Mouse (Mus musculus) MEL (cell line): ENCODE data around the gene Asic5. TPM values are rescaled to one million over a fixed set of nuclear protein-coding genes. Genes with fewer than 3 reads are reported as not detected.

Experiments used
- DNase-seq: peaks from one replicate; pipeline ENCODE4 v3.0.0; 2011; ENCODE audit warnings: low read depth, low spot score
- H3K27ac ChIP-seq: 2 replicates; pipeline ENCODE4 v1.5.1; 2012; ENCODE audit warnings: low read depth, mild to moderate bottlenecking, control low read depth, low read length, moderate library complexity; ENCODE audit not compliant: control insufficient read depth
- H3K27me3 ChIP-seq, 2 experiments: fragments of 150-350 bp in 1 of 2; sonication (generic) in 1 of 2; 2 replicates each; pipeline ENCODE4 v1.6.1; 2012; ENCODE audit warnings: low read length in 2 of 2, mild to moderate bottlenecking in 2 of 2, improper control_type of control experiment in 1 of 2, moderate library complexity in 1 of 2; ENCODE audit not compliant: insufficient read depth in 2 of 2, control insufficient read depth in 1 of 2
- H3K36me3 ChIP-seq, 2 experiments: 2 replicates each; pipeline ENCODE4 v1.6.1; 2012 to 2014; ENCODE audit warnings: low read length in 2 of 2, improper control_type of control experiment in 1 of 2, inconsistent platforms in 1 of 2, mild to moderate bottlenecking in 1 of 2; ENCODE audit not compliant: insufficient read depth in 2 of 2, control insufficient read depth in 1 of 2
- H3K4me1 ChIP-seq, 2 experiments: fragments of 150-350 bp in 1 of 2; sonication (generic) in 1 of 2; 2 replicates each; pipeline ENCODE4 v1.6.1; 2012; ENCODE audit warnings: low read length in 2 of 2, improper control_type of control experiment in 1 of 2, mild to moderate bottlenecking in 1 of 2; ENCODE audit not compliant: insufficient read depth in 2 of 2, control insufficient read depth in 1 of 2
- H3K4me3 ChIP-seq, 2 experiments: fragments of 150-350 bp in 1 of 2; sonication (generic) in 1 of 2; 2 replicates each; pipeline ENCODE4 v1.5.1; 2012; ENCODE audit warnings: low read depth in 2 of 2, low read length in 2 of 2, mild to moderate bottlenecking in 2 of 2, moderate library complexity in 2 of 2, control low read depth in 1 of 2, improper control_type of control experiment in 1 of 2; ENCODE audit not compliant: control insufficient read depth in 1 of 2, insufficient read depth in 1 of 2
- H3K79me2 ChIP-seq: 2 replicates; pipeline ENCODE4 v1.6.1; 2012; ENCODE audit warnings: mild to moderate bottlenecking, low read length, moderate library complexity; ENCODE audit not compliant: control insufficient read depth, poor library complexity, insufficient read depth
- H3K9ac ChIP-seq: 2 replicates; pipeline ENCODE4 v1.6.1; 2012; ENCODE audit warnings: low read depth, mild to moderate bottlenecking, control low read depth, low read length, moderate library complexity; ENCODE audit not compliant: control insufficient read depth, poor library complexity, severe bottlenecking
- H3K9me3 ChIP-seq: fragments of 150-350 bp; sonication (generic); replicated peaks from 2 replicates; pipeline ENCODE4 v1.6.1; 2012; ENCODE audit warnings: mild to moderate bottlenecking, low read length, improper control_type of control experiment, moderate library complexity; ENCODE audit not compliant: insufficient read depth
- CHD1 ChIP-seq: IDR thresholded peaks from 2 replicates; pipeline ENCODE4 v1.6.1; 2012; ENCODE audit warnings: low read depth, mild to moderate bottlenecking, inconsistent platforms, low read length, improper control_type of control experiment
- CHD2 ChIP-seq: IDR thresholded peaks from 2 replicates; pipeline ENCODE4 v1.6.1; 2011; ENCODE audit warnings: low read length, improper control_type of control experiment
- CTCF ChIP-seq, 3 experiments: IDR thresholded peaks in 2 of 3; conservative IDR thresholded peaks in 1 of 3; 2 replicates each; pipeline ENCODE4 v1.5.1; 2011 to 2012; ENCODE audit warnings: low read length in 3 of 3, low read depth in 2 of 3, mild to moderate bottlenecking in 2 of 3, improper control_type of control experiment in 1 of 3, inconsistent platforms in 1 of 3, mixed read lengths in 1 of 3, moderate library complexity in 1 of 3; ENCODE audit not compliant: control insufficient read depth in 1 of 3, insufficient read depth in 1 of 3, poor library complexity in 1 of 3, severe bottlenecking in 1 of 3
- E2F4 ChIP-seq: IDR thresholded peaks from 2 replicates; pipeline ENCODE4 v1.6.1; 2011; ENCODE audit warnings: low read depth, low read length, improper control_type of control experiment, borderline replicate concordance
- ELF1 ChIP-seq: IDR thresholded peaks from 2 replicates; pipeline ENCODE4 v1.6.1; 2014; ENCODE audit warnings: low read depth, mild to moderate bottlenecking, inconsistent platforms, low read length, improper control_type of control experiment, moderate library complexity
- EP300 ChIP-seq, 2 experiments: IDR thresholded peaks; 2 replicates each; pipeline ENCODE4 v1.6.1; 2011; ENCODE audit warnings: improper control_type of control experiment in 2 of 2, low read length in 2 of 2, low read depth in 1 of 2, mild to moderate bottlenecking in 1 of 2
- MAZ ChIP-seq: IDR thresholded peaks from 2 replicates; pipeline ENCODE4 v1.6.1; 2012; ENCODE audit warnings: low read depth, mild to moderate bottlenecking, inconsistent platforms, low read length, improper control_type of control experiment
- MYB ChIP-seq: IDR thresholded peaks from 2 replicates; pipeline ENCODE4 v1.6.1; 2011; ENCODE audit warnings: mild to moderate bottlenecking, low read depth, low read length, improper control_type of control experiment
- MYC ChIP-seq: IDR thresholded peaks from 2 replicates; pipeline ENCODE4 v1.6.1; 2011; ENCODE audit warnings: low read depth, mild to moderate bottlenecking, low read length, improper control_type of control experiment, moderate library complexity
- POLR2A ChIP-seq, 2 experiments: IDR thresholded peaks; 2 replicates each; pipeline ENCODE4 v1.6.1; 2011 to 2012; ENCODE audit warnings: low read length in 2 of 2, mild to moderate bottlenecking in 2 of 2, control low read depth in 1 of 2, improper control_type of control experiment in 1 of 2, low read depth in 1 of 2, moderate library complexity in 1 of 2; ENCODE audit not compliant: control insufficient read depth in 1 of 2, insufficient read depth in 1 of 2, poor library complexity in 1 of 2
- POLR2AphosphoS2 ChIP-seq: IDR thresholded peaks from 2 replicates; pipeline ENCODE4 v1.6.1; 2011; ENCODE audit warnings: low read length, improper control_type of control experiment
- POLR2AphosphoS5 ChIP-seq: IDR thresholded peaks from 2 replicates; pipeline ENCODE4 v1.6.1; 2012; ENCODE audit warnings: low read depth, borderline replicate concordance, mild to moderate bottlenecking, inconsistent platforms, low read length, moderate library complexity, mixed read lengths
- RAD21 ChIP-seq: IDR thresholded peaks from 2 replicates; pipeline ENCODE4 v1.6.1; 2011; ENCODE audit warnings: mild to moderate bottlenecking, low read depth, low read length, improper control_type of control experiment
- RCOR1 ChIP-seq: IDR thresholded peaks from 2 replicates; pipeline ENCODE4 v1.6.1; 2012; ENCODE audit warnings: low read depth, mild to moderate bottlenecking, inconsistent platforms, low read length, improper control_type of control experiment
- SMC3 ChIP-seq: IDR thresholded peaks from 2 replicates; pipeline ENCODE4 v1.6.1; 2011; ENCODE audit warnings: low read depth, low read length, improper control_type of control experiment
- TAL1 ChIP-seq: IDR thresholded peaks from 2 replicates; pipeline ENCODE4 v1.6.1; 2012; ENCODE audit warnings: mild to moderate bottlenecking, inconsistent platforms, low read length, moderate library complexity, mixed read lengths
- TCF12 ChIP-seq: IDR thresholded peaks from 2 replicates; pipeline ENCODE4 v1.6.1; 2014; ENCODE audit warnings: low read depth, mild to moderate bottlenecking, inconsistent platforms, low read length, improper control_type of control experiment, moderate library complexity
- UBTF ChIP-seq: IDR thresholded peaks from 2 replicates; pipeline ENCODE4 v1.6.1; 2012; ENCODE audit warnings: low read depth, mild to moderate bottlenecking, inconsistent platforms, low read length, improper control_type of control experiment, moderate library complexity, borderline replicate concordance; ENCODE audit not compliant: insufficient read depth
- ZKSCAN1 ChIP-seq: IDR thresholded peaks from 2 replicates; pipeline ENCODE4 v1.6.1; 2012; ENCODE audit warnings: low read depth, mild to moderate bottlenecking, inconsistent platforms, low read length, improper control_type of control experiment, moderate library complexity
- ZNF384 ChIP-seq: IDR thresholded peaks from 2 replicates; pipeline ENCODE4 v1.6.1; 2012; ENCODE audit warnings: low read depth, mild to moderate bottlenecking, inconsistent platforms, low read length, improper control_type of control experiment
- polyA plus RNA-seq, 2 experiments: library from polyadenylated mRNA; stranded (reverse) in 1 of 2; unstranded in 1 of 2; fragments of >175 nt in 1 of 2; fragments of >200 nt in 1 of 2; gene quantifications; 2 replicates each; pipeline versions ENCODE4 v1.2.1 to v1.2.4; 2012; ENCODE audit warnings: low replicate concordance in 2 of 2, low read depth in 1 of 2; ENCODE audit not compliant: insufficient read length in 2 of 2, insufficient read depth in 1 of 2, missing spikeins in 1 of 2
- total RNA-seq: library from RNA; depleted of rRNA; stranded (reverse); fragments of 300-350 nt; gene quantifications from 2 replicates; pipeline ENCODE4 v1.2.3, GENCODE M21; 2012

Asic5 gene
- total and polyA plus RNA-seq, 3 experiments = not detected

- no peak for DNase-seq
- H3K9me3 ChIP-seq = no peaks in the 10 kb centered on the region
- no peak overlapping the region for H3K27ac ChIP-seq
- H3K4me3 ChIP-seq = no peak overlapping the region
- H3K79me2 ChIP-seq = no peaks in the 10 kb centered on the region
- H3K36me3 ChIP-seq = no peaks in the 10 kb centered on the region
- no peaks in the 10 kb centered on the region for H3K4me1 ChIP-seq
- TF ChIP-seq ZNF384 = no peak
- TF ChIP-seq ZKSCAN1 = no peak
- TF ChIP-seq E2F4 = no peak
- TF ChIP-seq MAZ = no peak
- no peak for TF ChIP-seq MYB
- TF ChIP-seq TAL1 = no peak
- TF ChIP-seq MYC = no peak
- no peak for TF ChIP-seq CHD1
- TF ChIP-seq POLR2AphosphoS2 = no peak
- H3K9ac ChIP-seq = no peak overlapping the region
- H3K27me3 ChIP-seq = no peaks in the 10 kb centered on the region
Observed at GRCm38 (mm10) chr3:81981576-81981975, 514 bp upstream of the Asic5 start.

- no peak for DNase-seq
- Histone ChIP-seq H3K27ac (no peak overlapping the region), H3K4me1 (no peaks in the 10 kb centered on the region), H3K27me3 (no peaks in the 10 kb centered on the region), H3K4me3 (no peak overlapping the region), H3K79me2 (no peaks in the 10 kb centered on the region), H3K36me3 (no peaks in the 10 kb centered on the region), H3K9ac (no peak overlapping the region), H3K9me3 (no peaks in the 10 kb centered on the region)
- TF ChIP-seq EP300 (IDR thresholded peaks at IDR 0.05; ENCODE audit: low read depth in 1 of 2, low read length in 2 of 2) (no peak), POLR2A (IDR thresholded peaks at IDR 0.05; ENCODE audit: control insufficient read depth in 1 of 2, insufficient read depth in 1 of 2, low read depth in 1 of 2, low read length in 2 of 2, poor library complexity in 1 of 2) (no peak), RCOR1 (no peak), ZNF384 (no peak), TCF12 (no peak), CHD2 (no peak), RAD21 (no peak), E2F4 (no peak), POLR2AphosphoS5 (no peak), SMC3 (no peak), CTCF (IDR thresholded peaks at IDR 0.05 in 2 of 3, conservative IDR thresholded peaks at IDR 0.05 in 1 of 3; ENCODE audit: control insufficient read depth in 1 of 3, insufficient read depth in 1 of 3, low read depth in 2 of 3, low read length in 3 of 3, poor library complexity in 1 of 3, severe bottlenecking in 1 of 3) (no peak), ELF1 (no peak), UBTF (no peak)
Observed at GRCm38 (mm10) chr3:81983120-81983895, 1.2 kb downstream of the Asic5 start.
